Mouse (Mus musculus) lung, embryonic 15.5 days (tissue): Measurements from ENCODE around the gene Arl6ip4. TPM values are rescaled to one million over a fixed set of nuclear protein-coding genes. Genes with fewer than 3 reads are reported as not detected.
A peak's percentile ranks its signal among the peaks of the same experiment; 100 is the strongest.

ENCODE experiments used
- ATAC-seq: fragments of 200-750 bp; cut with Nextera tagmentation; 2 replicates; pipeline ENCODE4 v1.8.0; 2017; ENCODE audit warnings: moderate number of reproducible peaks, borderline replicate concordance; ENCODE audit not compliant: low FRiP score, low TSS enrichment; ENCODE audit errors: extremely low read depth
- H3K27ac ChIP-seq: fragments of 300-500 bp; sonication (generic); 2 replicates; pipeline ENCODE4 v1.5.1; 2015; ENCODE audit warnings: moderate library complexity, mild to moderate bottlenecking, inconsistent platforms
- H3K27me3 ChIP-seq: fragments of 300-500 bp; sonication (generic); 2 replicates; pipeline ENCODE4 v1.6.1; 2015; ENCODE audit warnings: inconsistent platforms
- H3K36me3 ChIP-seq: fragments of 300-500 bp; sonication (generic); 2 replicates; pipeline ENCODE4 v1.6.1; 2015; ENCODE audit warnings: inconsistent platforms
- H3K4me1 ChIP-seq: fragments of 300-500 bp; sonication (generic); 2 replicates; pipeline ENCODE4 v1.6.1; 2015; ENCODE audit warnings: inconsistent platforms
- H3K4me2 ChIP-seq: fragments of 300-500 bp; sonication (generic); 2 replicates; pipeline ENCODE4 v1.6.1; 2015; ENCODE audit warnings: inconsistent platforms, mild to moderate bottlenecking, moderate library complexity
- H3K4me3 ChIP-seq: fragments of 300-500 bp; sonication (generic); 2 replicates; pipeline ENCODE4 v1.5.1; 2015; ENCODE audit warnings: mild to moderate bottlenecking, inconsistent platforms
- H3K9ac ChIP-seq: fragments of 300-500 bp; sonication (generic); 2 replicates; pipeline ENCODE4 v1.6.1; 2015; ENCODE audit warnings: inconsistent platforms
- H3K9me3 ChIP-seq: fragments of 300-500 bp; sonication (generic); 2 replicates; pipeline ENCODE4 v1.6.1; 2016; ENCODE audit warnings: inconsistent platforms
- WGBS: fragments of 180-500 bp; shearing (Covaris S2); methylation state at CpG from one replicate; pipeline ENCODE4 v1.1.7; 2015; 5-methylcytosine and 5-hydroxymethylcytosine counted together
- polyA plus RNA-seq: library from polyadenylated mRNA; unstranded; fragments of >200 nt; fragmentation: Nextera tagmentation; extraction: Ambion mirVana; gene quantifications from 2 replicates; pipeline ENCODE4 v1.2.1, GENCODE M21; 2015

The Arl6ip4 gene
- 105 and 107 TPM in 2 replicates for polyA plus RNA-seq

DNA sequence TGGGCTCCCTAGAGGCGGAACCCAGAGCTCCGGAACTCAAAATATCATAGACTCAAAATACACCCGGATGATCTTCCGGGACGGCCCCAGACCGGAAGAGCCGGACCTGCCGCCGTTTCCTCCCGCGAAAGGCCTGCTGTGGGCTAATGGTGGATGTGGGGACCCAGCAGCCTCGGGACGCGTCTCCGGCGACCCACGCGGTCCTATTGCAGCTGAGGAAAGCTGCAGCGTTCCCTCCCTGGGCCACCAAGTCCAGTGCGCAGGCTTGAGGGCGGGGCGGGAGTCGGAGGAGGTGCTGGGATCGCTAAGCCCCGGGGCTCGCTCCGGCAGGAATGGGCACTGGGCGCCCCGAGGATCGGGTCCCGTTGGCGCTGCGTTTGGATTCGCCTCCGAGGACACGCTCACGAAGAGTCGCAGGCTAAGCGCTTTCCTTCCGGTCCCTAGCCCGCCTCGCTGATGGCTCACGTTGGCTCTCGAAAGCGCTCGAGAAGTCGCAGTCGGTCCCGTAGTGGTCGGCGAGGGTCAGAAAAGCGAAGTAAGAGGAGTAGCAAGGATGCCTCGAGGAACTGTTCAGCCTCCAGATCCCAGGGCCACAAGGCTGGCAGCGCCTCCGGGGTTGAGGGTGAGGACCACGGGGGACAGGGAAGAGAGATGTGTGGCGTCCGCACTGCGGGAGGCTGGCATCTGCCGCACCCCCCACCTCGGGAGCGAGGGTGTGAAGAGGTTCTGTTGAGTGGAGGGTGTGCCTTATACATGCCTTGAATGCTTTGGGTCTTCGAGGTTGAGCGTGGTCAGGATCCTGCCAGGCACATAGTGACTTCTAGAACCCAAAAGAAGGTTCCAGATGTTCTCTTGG is at the start of gene Arl6ip4:
Arl6ip4 (plus strand) TSS at position 100 of the 856 bp plus-strand sequence.
- WGBS = under 1% methylated on average over 64 of the region's 64 CpGs
- Histone ChIP-seq H3K4me2 (peak within 1 kb of the TSS; percentile 93), H3K4me1 (peaks cover 31% of the 10 kb centered on the region), H3K4me3 (peak within 1 kb of the TSS; percentile 99), H3K27ac (peak within 1 kb of the TSS; percentile 89), H3K9ac (peak within 1 kb of the TSS; percentile 98), H3K9me3 (no peaks in the 10 kb centered on the region), H3K36me3 (peaks cover 37% of the 10 kb centered on the region), H3K27me3 (no peaks in the 10 kb centered on the region)
- no peak for ATAC-seq

DNA sequence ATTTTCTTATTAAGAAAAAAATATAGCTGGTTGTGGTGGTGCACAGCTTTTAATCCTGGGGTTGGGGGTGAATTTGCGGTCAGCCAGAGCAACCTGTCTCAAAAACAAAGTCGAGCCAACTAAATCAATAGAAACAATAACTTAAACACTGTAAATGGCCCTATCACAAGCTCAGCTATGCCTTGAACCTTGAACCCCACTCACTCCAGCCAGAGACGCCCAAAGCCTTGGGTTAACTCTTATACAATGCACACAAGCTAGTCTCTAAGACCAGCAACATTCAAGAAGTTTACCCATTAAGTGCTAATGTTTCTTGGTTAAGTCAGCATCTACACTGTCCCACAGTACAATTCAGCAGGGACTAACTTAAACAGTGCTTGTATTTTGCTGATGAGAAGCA is 46.2 kb upstream of the Arl6ip4 start:
- Histone ChIP-seq H3K27ac (no peak overlapping the region), H3K4me1 (peaks cover 10% of the 10 kb centered on the region; the same call in 1 of the 2 replicates), H3K27me3 (no peaks in the 10 kb centered on the region), H3K4me2 (no peak overlapping the region), H3K9me3 (no peaks in the 10 kb centered on the region), H3K4me3 (no peak overlapping the region), H3K9ac (no peak overlapping the region), H3K36me3 (no peaks in the 10 kb centered on the region)
- ATAC-seq = no peak
- WGBS = 78% methylated on average over 3 of the region's 3 CpGs

DNA sequence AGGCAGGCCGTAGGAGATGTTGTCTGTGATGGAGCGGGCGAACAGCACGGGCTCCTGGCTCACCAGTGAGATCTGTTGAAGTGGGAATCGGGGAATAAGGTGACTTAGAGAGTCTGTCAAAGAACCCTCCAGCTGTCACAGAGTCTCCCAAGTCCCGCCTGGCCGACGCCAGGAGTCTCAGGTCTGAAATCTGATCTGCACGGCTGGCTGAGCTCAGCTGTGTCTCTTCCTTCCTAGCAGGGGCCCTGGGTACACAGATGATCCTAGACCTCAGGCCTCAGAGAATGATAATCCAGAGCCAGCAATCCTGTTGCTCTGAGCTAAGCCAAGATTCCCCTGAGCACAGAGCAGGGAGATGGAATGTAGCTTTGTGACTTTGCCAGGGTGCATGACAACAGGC is 42.2 kb upstream of the Arl6ip4 start:
- Histone ChIP-seq H3K36me3 (no peaks in the 10 kb centered on the region), H3K4me2 (no peak overlapping the region), H3K9me3 (no peaks in the 10 kb centered on the region), H3K4me1 (peaks cover 27% of the 10 kb centered on the region), H3K27ac (no peak overlapping the region), H3K27me3 (no peaks in the 10 kb centered on the region), H3K9ac (no peak overlapping the region), H3K4me3 (no peak overlapping the region)
- no peak for ATAC-seq
- 46% methylated on average over 9 of the region's 9 CpGs for WGBS

DNA sequence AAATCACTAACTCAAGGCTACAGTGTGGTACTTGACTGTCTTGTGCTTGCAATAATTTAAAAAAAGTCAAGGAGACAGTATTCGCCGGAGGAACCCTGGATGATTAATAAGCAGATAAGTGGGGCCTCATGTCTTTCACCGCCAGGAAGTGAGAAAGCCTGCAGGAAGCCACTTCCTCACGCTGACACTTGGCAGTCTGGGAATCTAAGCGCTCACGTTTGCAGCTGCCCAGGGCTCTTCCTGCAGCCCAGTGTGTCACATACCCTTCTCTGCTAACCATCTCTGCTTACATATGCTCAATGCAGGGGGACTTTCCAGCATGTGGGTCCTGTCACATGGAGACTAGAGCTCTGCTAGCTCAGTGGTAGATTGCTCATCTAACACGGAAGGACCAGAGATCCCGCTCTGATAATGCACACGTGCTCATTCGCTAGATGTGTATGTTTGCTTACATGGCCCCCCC is 41.0 kb upstream of the Arl6ip4 start:
- peaks cover 34% of the 10 kb centered on the region for H3K4me1 ChIP-seq
- H3K4me3 ChIP-seq = no peak overlapping the region

DNA sequence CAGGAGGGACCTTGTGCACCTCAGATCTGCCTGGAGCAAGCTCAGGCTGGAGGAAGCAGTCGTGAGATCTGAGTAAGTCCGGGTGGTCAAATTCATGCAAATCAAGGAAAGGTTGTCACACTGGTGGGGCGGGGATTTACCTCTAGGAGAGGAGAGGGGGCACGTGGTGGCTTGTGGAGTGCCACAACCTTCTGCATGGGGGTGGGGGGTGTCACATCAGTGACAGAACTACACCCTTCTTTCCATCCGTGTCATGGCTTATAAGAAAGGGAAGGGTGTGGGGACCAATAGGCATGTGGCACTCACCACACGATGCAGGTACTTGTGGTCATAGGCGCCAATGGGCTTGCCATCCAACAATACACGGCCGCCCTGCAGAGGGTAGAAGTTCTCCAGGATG is 40.2 kb upstream of the Arl6ip4 start:
- no peak overlapping the region for H3K4me3 ChIP-seq
- no peak for ATAC-seq
- H3K9ac ChIP-seq = no peak overlapping the region
- H3K36me3 ChIP-seq = no peaks in the 10 kb centered on the region
- no peaks in the 10 kb centered on the region for H3K27me3 ChIP-seq
- H3K4me1 ChIP-seq = peaks cover 34% of the 10 kb centered on the region
- no peaks in the 10 kb centered on the region for H3K9me3 ChIP-seq
- no peak overlapping the region for H3K4me2 ChIP-seq
- H3K27ac ChIP-seq = 0 out of 2 replicates have a peak overlapping the region, but pooled peaks have one; percentile 8
- WGBS = 55% methylated on average over 9 of the region's 9 CpGs

More for the DNA sequence above, 41.0 kb upstream of the Arl6ip4 start:
- peak; percentile 43; the same call in 1 of the 2 replicates for ATAC-seq
- 21% methylated on average over 10 of the region's 10 CpGs for WGBS
- Histone ChIP-seq H3K9ac (no peak overlapping the region), H3K27me3 (no peaks in the 10 kb centered on the region), H3K9me3 (no peaks in the 10 kb centered on the region), H3K4me2 (no peak overlapping the region), H3K36me3 (no peaks in the 10 kb centered on the region), H3K27ac (0 out of 2 replicates have a peak overlapping the region, but pooled peaks have one; percentile 7)

DNA sequence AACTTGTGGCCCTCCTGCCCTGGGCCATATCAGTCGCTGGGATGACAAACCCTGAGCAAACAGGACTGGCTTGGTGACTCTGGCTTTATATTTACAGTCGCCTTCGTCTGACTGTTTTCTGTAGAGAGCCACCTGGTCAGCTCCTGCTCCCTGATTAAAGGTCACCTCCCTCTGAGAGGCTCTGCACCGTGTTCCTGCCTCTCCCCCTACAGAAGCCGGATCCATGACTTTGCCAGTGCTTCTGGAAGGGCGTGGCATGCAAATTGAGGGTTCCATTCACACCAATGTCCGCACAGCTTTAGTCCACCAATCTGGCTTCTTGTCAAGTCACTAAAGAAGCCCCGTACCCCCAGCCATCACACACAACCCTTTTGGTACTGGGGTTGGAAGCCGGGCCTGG is 39.3 kb upstream of the Arl6ip4 start:
- Histone ChIP-seq H3K27ac (no peak overlapping the region), H3K36me3 (no peaks in the 10 kb centered on the region), H3K4me3 (no peak overlapping the region), H3K27me3 (no peaks in the 10 kb centered on the region), H3K9ac (no peak overlapping the region), H3K4me2 (no peak overlapping the region), H3K9me3 (no peaks in the 10 kb centered on the region), H3K4me1 (peaks cover 34% of the 10 kb centered on the region)
- 55% methylated on average over 9 of the region's 9 CpGs for WGBS
- ATAC-seq = no peak

DNA sequence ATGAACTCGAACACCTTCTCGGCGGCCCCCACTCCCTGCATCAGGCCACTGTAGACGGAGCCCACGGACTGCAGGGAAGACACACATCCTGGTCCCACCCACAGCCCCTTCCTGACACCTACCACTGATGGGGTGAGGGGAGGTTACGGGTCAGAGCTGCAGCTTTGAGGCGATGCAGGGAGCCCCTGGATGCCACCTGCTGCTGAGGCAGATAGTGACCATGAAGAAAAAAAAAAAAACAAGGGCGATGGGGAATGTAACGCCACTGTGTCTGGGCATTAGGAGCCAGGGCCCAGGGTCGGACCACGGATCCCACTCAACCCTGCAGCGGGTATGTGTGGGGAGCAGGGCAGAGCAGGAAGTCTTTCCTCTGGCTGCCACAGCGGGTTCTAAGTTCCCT is 38.6 kb upstream of the Arl6ip4 start:
- peaks cover 34% of the 10 kb centered on the region for H3K4me1 ChIP-seq
- no peak for ATAC-seq
- 78% methylated on average over 13 of the region's 13 CpGs for WGBS

DNA sequence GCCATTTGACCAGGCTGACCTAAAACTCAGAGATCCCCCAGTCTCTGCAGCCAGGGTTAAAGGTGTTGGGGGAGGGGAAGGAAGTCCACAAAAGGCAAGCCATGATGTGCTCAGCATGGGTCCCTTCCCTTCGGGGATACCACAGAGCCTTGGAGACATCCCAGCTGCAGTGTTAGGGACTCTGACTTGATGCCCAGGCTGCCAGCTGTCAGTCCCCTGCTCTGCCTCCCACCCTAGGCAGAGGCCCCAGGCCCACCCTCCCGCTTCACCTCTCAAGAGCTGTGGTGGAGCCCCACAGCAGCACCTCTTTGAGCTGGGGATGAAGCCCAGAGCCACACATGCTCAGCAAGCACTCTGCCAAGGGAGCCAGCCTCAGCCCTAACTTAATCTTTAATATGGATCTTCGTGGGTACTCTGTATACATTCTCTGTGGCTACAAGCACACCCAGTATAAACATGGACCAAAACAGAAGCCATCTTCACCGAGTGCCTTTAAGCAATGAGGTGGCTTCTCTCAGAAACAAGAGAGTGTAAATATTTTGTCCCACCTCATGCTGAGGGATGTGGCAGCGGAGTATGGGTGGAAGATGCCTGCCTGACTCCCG is 37.9 kb upstream of the Arl6ip4 start:
- Histone ChIP-seq H3K27me3 (no peaks in the 10 kb centered on the region), H3K4me3 (no peak overlapping the region), H3K9ac (no peak overlapping the region), H3K36me3 (no peaks in the 10 kb centered on the region), H3K4me2 (no peak overlapping the region), H3K4me1 (peaks cover 34% of the 10 kb centered on the region), H3K27ac (no peak overlapping the region), H3K9me3 (no peaks in the 10 kb centered on the region)
- no peak for ATAC-seq
- WGBS = 50% methylated on average over 6 of the region's 6 CpGs

More for the DNA sequence above, 38.6 kb upstream of the Arl6ip4 start:
- H3K27ac ChIP-seq = no peak overlapping the region
- no peaks in the 10 kb centered on the region for H3K9me3 ChIP-seq
- no peak overlapping the region for H3K4me2 ChIP-seq
- H3K27me3 ChIP-seq = no peaks in the 10 kb centered on the region
- H3K4me3 ChIP-seq = no peak overlapping the region
- no peak overlapping the region for H3K9ac ChIP-seq
- no peaks in the 10 kb centered on the region for H3K36me3 ChIP-seq

DNA sequence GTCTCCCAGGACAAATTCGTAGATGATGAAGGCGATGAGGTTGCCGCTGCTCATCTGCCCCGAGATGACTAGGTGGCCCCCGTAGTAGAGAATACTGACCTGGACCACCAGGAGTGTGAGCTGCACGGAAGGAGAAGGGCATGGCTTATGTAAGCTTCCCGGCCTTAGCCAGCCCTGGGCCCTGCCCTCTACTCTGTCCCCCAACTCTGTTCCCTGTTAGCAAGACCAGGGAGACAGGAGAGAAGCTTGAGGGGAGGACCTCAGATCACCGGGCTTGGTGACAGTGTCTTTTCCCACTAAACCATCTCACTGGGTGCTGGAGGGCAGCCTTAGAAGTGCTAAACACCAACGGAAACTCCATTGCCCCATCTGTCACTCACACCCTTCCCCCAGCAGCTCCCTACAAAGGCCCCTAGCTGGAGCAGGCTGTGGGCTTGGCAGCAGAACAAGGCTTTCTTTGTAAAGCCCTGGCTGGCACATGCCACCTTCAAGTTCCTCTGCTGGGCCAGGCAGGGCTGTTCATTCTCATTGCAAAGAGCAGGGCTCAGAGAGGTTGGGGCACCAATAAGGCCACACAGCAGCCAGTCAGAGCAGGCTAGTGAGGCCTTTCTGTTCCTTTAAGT is 37.0 kb upstream of the Arl6ip4 start:
- Histone ChIP-seq H3K4me2 (no peak overlapping the region), H3K27me3 (no peaks in the 10 kb centered on the region), H3K27ac (0 out of 2 replicates have a peak overlapping the region, but pooled peaks have one; percentile 18), H3K4me1 (peaks cover 28% of the 10 kb centered on the region), H3K36me3 (no peaks in the 10 kb centered on the region), H3K4me3 (no peak overlapping the region), H3K9ac (no peak overlapping the region), H3K9me3 (no peaks in the 10 kb centered on the region)
- peak; percentile 25; the same call in 1 of the 2 replicates for ATAC-seq
- whole genome bisulfite sequencing = 56% methylated on average over 9 of the region's 9 CpGs

DNA sequence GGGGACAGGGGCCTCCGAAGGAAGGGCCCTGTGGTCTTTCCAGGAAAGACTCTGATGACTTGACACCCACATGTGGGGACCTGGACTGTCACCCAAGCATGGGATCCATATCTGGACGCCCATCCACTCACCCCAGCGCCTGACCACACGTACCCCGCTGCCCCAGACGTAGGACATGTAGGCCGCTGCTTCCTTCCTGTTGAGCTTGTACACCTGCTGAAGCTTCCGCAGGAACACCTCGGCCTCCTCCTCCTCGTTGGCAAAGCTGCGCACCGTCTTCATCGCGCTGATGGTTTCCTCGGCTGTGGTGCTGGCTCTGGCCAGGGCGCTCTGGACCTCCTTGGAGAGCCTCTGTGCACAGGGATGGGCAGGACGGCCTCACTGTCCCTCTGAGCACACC is 36.0 kb upstream of the Arl6ip4 start:
- Histone ChIP-seq H3K9ac (no peak overlapping the region), H3K4me3 (no peak overlapping the region), H3K4me1 (peaks cover 22% of the 10 kb centered on the region), H3K36me3 (no peaks in the 10 kb centered on the region), H3K27me3 (no peaks in the 10 kb centered on the region), H3K4me2 (no peak overlapping the region), H3K27ac (no peak overlapping the region), H3K9me3 (no peaks in the 10 kb centered on the region)
- WGBS = 86% methylated on average over 17 of the region's 17 CpGs
- ATAC-seq = no peak

DNA sequence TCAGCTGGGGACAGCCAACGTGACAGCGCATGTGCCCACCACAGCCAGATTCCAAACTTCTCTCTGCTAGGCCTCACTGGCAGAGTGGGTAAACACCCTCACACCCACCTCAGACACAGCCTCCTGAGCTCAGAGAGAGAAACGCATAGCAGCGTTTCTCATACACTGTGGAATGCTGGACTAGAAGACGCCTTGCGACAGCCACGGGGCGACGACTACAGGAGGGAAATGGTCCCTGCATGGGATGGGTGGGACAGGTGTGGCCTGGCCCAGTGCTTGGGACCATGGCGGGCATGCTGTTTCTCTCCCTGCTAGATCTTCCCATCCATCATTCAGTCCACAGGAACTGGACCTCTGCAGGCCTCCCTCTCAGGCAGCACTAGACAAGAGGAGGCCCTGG is 33.4 kb upstream of the Arl6ip4 start:
- no peaks in the 10 kb centered on the region for H3K27me3 ChIP-seq
- no peak for ATAC-seq
- 49% methylated on average over 10 of the region's 10 CpGs for WGBS
- peaks cover 9% of the 10 kb centered on the region for H3K4me1 ChIP-seq
- H3K36me3 ChIP-seq = no peaks in the 10 kb centered on the region
- no peak overlapping the region for H3K27ac ChIP-seq
- no peak overlapping the region for H3K4me2 ChIP-seq
- no peak overlapping the region for H3K9ac ChIP-seq
- H3K9me3 ChIP-seq = no peaks in the 10 kb centered on the region
- H3K4me3 ChIP-seq = no peak overlapping the region
